ENCODE assay signal across 25 mouse cellular contexts in the genomic region with DNA sequence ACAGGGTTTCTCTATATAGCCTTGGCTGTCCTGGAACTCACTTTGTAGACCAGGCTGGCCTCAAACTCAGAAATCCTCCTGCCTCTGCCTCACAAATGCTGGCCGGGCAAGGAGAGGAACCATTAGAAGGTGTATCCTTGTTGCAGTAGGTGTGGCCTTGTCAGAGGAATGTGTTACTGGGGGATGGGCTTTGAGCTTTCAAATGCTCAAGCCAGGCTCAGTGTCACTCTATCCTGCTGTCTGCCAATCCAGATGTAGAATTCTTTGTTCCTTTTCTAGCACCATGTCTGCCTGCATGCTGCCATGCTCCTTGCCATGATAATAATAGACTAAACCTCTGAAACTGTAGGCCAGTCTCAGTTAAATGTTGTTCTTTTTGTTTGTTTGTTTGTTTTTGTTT. TPM values are rescaled to one million over a fixed set of nuclear protein-coding genes. Genes with fewer than 3 reads are reported as not detected.
DNase-seq lines count a peak whose midpoint lies in the region; ATAC-seq lines count a peak whose summit lies in the region.
"Had no signal": no experiment of that assay in that cellular context is flagged by ENCODE, and none has a peak within 500 bp of the region (broad histone marks: within the 10 kb centered on the region; RNA-seq: fewer than 3 reads in every experiment).

No protein-coding gene starts in this region.

- no peak for ATAC-seq in erythroid progenitor cell, adult 5-6 weeks (replicated peaks; ENCODE audit: low FRiP score, poor library complexity, severe bottlenecking)
- ATAC-seq: activated CD4-positive, CD25-positive, alpha-beta regulatory T cell, adult 4 months; CD4-positive, CD25-positive, alpha-beta regulatory T cell, adult 4 months; Patski had no signal

- peaks cover 12% of the 10 kb centered on the region for H3K4me1 ChIP-seq in embryonic facial prominence, embryonic 10.5 days

- H3K9me3 ChIP-seq in embryonic facial prominence, embryonic 10.5 days = peaks cover 14% of the 10 kb centered on the region; the same call in 1 of the 2 replicates

- no peak overlapping the region for H3K27ac ChIP-seq in embryonic facial prominence, embryonic 10.5 days (replicated peaks)

- 97% methylated on average over 1 of the region's 1 CpGs for WGBS in embryonic facial prominence, embryonic 10.5 days

- H3K36me3 ChIP-seq in embryonic facial prominence, embryonic 10.5 days (replicated peaks) = peaks cover 84% of the 10 kb centered on the region

- no peaks in the 10 kb centered on the region for H3K27me3 ChIP-seq in embryonic facial prominence, embryonic 10.5 days (replicated peaks; ENCODE audit: low read depth, poor library complexity, severe bottlenecking)
- H3K27me3 ChIP-seq: CH12.LX, Patski had no signal

- no peak overlapping the region for H3K4me3 ChIP-seq in embryonic facial prominence, embryonic 10.5 days

- peak; percentile 11 for DNase-seq in heart, adult 11 months
- DNase-seq in heart, postnatal 36 days = no peak
- DNase-seq in ES-CJ7 (ENCODE audit: low read depth, low spot score) (peak; percentile 56), R1 (ENCODE audit: low read depth, low spot score) (peak; percentile 82), ZHBTc4 (ENCODE audit: low read depth, low spot score) (peak; percentile 70)
- no peak for DNase-seq in embryonic facial prominence, embryonic 10.5 days (ENCODE audit: low spot score)
- no peak for DNase-seq in cerebellum, postnatal 10 days
- DNase-seq: adrenal gland, adult 2 months; adrenal gland, adult 8-10 months; adrenal gland, postnatal 10 days; adrenal gland, postnatal 14 days; adrenal gland, postnatal 25 days; adrenal gland, postnatal 36 days; B cell, adult 2 months; cerebellum, adult 11 months; cerebellum, adult 11-12 months; cerebellum, adult 18-20 months; cerebellum, adult 2 months; cerebellum, adult 8-10 months had no signal

- intact Hi-C loops in heart, postnatal 36 days (cut with DNase I) = no loop called here

RNA-seq across cellular contexts. Expression of gene Zfp810, which starts 5.2 kb away (rescaled TPM):
- 1 to 10 TPM; 6.3 to 8.2 TPM for total RNA-seq in heart, postnatal 36 days (2021)
- 2.1 and 4.3 TPM in 2 replicates for total RNA-seq in erythroid progenitor cell, adult 5-6 weeks (2015; ENCODE audit: low replicate concordance)
- total RNA-seq in erythroid progenitor cell, adult 5-6 weeks (2017; ENCODE audit: low replicate concordance) = 0.64 and 4.5 TPM in 2 replicates
- 26.3 and 29.7 TPM in 2 replicates for polyA plus RNA-seq in embryonic facial prominence, embryonic 10.5 days (2016; fragmentation: Nextera tagmentation; extraction: Ambion mirVana)
- total RNA-seq: MEL had no signal

RNA-seq across cellular contexts. Expression of gene Zfp599, which starts 42.5 kb away (rescaled TPM):
- total RNA-seq in heart, postnatal 36 days (2021) = under 1 TPM; 0.25 to 0.35 TPM
- 0.36 TPM in 1 of 2 replicates, not detected in the other for total RNA-seq in erythroid progenitor cell, adult 5-6 weeks (2015; ENCODE audit: low replicate concordance)
- 0.77 and 1.1 TPM in 2 replicates for total RNA-seq in erythroid progenitor cell, adult 5-6 weeks (2017; ENCODE audit: low replicate concordance)
- 8.3 and 9.3 TPM in 2 replicates for polyA plus RNA-seq in embryonic facial prominence, embryonic 10.5 days (2016; fragmentation: Nextera tagmentation; extraction: Ambion mirVana)

Comparison
In these comparisons a context has a peak if more than half of its experiments do, and no peak if none do; other contexts are left out.
1. DNase-seq: peak in heart, adult 11 months (single experiment), ES-CJ7 (single experiment), R1 (single experiment) and ZHBTc4 (single experiment); none in heart, postnatal 36 days (0 of 2), embryonic facial prominence, embryonic 10.5 days (single experiment) and cerebellum, postnatal 10 days (0 of 2).